Mouse (Mus musculus) CD4-positive, CD25-positive, alpha-beta regulatory T cell, adult 4 months (primary cell): ENCODE results near the gene Gjc2. TPM values are rescaled to one million over a fixed set of nuclear protein-coding genes. Genes with fewer than 3 reads are reported as not detected.

Experiments used
- ATAC-seq: one replicate; pipeline ENCODE4 v1.8.0; 2017
- polyA plus RNA-seq, 2 experiments: library from polyadenylated mRNA; unstranded; fragments of 100-300 nt; shearing (Covaris generic); gene quantifications; one replicate each; pipeline ENCODE4 v1.2.1; 2017

The Gjc2 gene
- polyA plus RNA-seq, 2 experiments from 2014 or later: not detected

- ATAC-seq: no peak
Observed at GRCm38 (mm10) chr11:59159099-59159498, 23.9 kb downstream of the Gjc2 start.

GRCm38 (mm10) chr11:59155900-59156299, 27.1 kb downstream of the Gjc2 start:
- no peak for ATAC-seq

- no peak for ATAC-seq
Observed at GRCm38 (mm10) chr11:59154220-59154619, 28.8 kb downstream of the Gjc2 start.

GRCm38 (mm10) chr11:59151729-59152128, 31.3 kb downstream of the Gjc2 start:
- ATAC-seq: no peak

GRCm38 (mm10) chr11:59149302-59149701, 33.7 kb downstream of the Gjc2 start:
- ATAC-seq: no peak

- ATAC-seq: no peak
Observed at GRCm38 (mm10) chr11:59142962-59143361, 40.1 kb downstream of the Gjc2 start.

GRCm38 (mm10) chr11:59141772-59142370, 41.1 kb downstream of the Gjc2 start:
- ATAC-seq: no peak

- no peak for ATAC-seq
Observed at GRCm38 (mm10) chr11:59138537-59139486, 44.2 kb downstream of the Gjc2 start.

- no peak for ATAC-seq
Observed at GRCm38 (mm10) chr11:59136994-59137706, 45.9 kb downstream of the Gjc2 start.

GRCm38 (mm10) chr11:59135904-59136452, 47.0 kb downstream of the Gjc2 start, which contains the start of gene Obscn:
Gene Obscn, minus strand, starts transcription at chr11:59136402.
- no peak for ATAC-seq

- ATAC-seq: no peak
Observed at GRCm38 (mm10) chr11:59135051-59135820, 47.8 kb downstream of the Gjc2 start.

- ATAC-seq: no peak
Observed at GRCm38 (mm10) chr11:59134373-59134997, 48.5 kb downstream of the Gjc2 start.

- ATAC-seq: no peak
Observed at GRCm38 (mm10) chr11:59132065-59132464, 50.9 kb downstream of the Gjc2 start.

GRCm38 (mm10) chr11:59131348-59131919, 51.6 kb downstream of the Gjc2 start:
- no peak for ATAC-seq

GRCm38 (mm10) chr11:59130782-59131181, 52.2 kb downstream of the Gjc2 start:
- no peak for ATAC-seq

Other genes with a start within 250 kb of the Gjc2 start
- 10 to 100 TPM in 1 of 2 experiments, 1 to 10 TPM in 1; 10.0 to 18.7 TPM for gene Rnf187, start 244.3 kb downstream of the Gjc2 start, polyA plus RNA-seq
- 1 to 10 TPM; 4.9 to 6.6 TPM for gene Hist3h2ba, start 234.3 kb downstream of the Gjc2 start, polyA plus RNA-seq
- gene Hist3h2a, start 228.5 kb downstream of the Gjc2 start, polyA plus RNA-seq: 10 to 100 TPM in 1 of 2 experiments, 1 to 10 TPM in 1; 9.6 to 10.3 TPM
- gene Trim17, start 228.5 kb downstream of the Gjc2 start, polyA plus RNA-seq: under 1 TPM; 0.28 to 0.46 TPM
- 10 to 100 TPM; 23.7 to 27.1 TPM for gene Trim11, start 205.1 kb downstream of the Gjc2 start, polyA plus RNA-seq
- gene Obscn, start 46.8 kb downstream of the Gjc2 start, polyA plus RNA-seq: not detected
- 1 to 10 TPM; 1.2 to 1.8 TPM for gene Iba57, start 19.5 kb downstream of the Gjc2 start, polyA plus RNA-seq
- 10 to 100 TPM; 63.6 to 67.4 TPM for gene Guk1, start 9.0 kb upstream of the Gjc2 start, polyA plus RNA-seq
- gene Mrpl55, start 19.3 kb upstream of the Gjc2 start, polyA plus RNA-seq: 10 to 100 TPM; 57.0 to 62.4 TPM
- 10 to 100 TPM; 18.8 to 26.1 TPM for gene 2310033P09Rik, start 25.1 kb upstream of the Gjc2 start, polyA plus RNA-seq
- gene Arf1, start 45.1 kb upstream of the Gjc2 start, polyA plus RNA-seq: 100 to 1,000 TPM; 324 to 440 TPM
- gene Wnt3a, start 107.5 kb upstream of the Gjc2 start, polyA plus RNA-seq: not detected
- gene Wnt9a, start 123.7 kb upstream of the Gjc2 start, polyA plus RNA-seq: not detected
- not detected for gene Prss38, start 192.4 kb upstream of the Gjc2 start, polyA plus RNA-seq